Mouse (Mus musculus): ENCODE results near the gene Pear1. TPM values are rescaled to one million over a fixed set of nuclear protein-coding genes. Genes with fewer than 3 reads are reported as not detected.

Gene Pear1
- polyA plus RNA-seq, 1 experiment from 2014 or later: 17.0 TPM

DNA sequence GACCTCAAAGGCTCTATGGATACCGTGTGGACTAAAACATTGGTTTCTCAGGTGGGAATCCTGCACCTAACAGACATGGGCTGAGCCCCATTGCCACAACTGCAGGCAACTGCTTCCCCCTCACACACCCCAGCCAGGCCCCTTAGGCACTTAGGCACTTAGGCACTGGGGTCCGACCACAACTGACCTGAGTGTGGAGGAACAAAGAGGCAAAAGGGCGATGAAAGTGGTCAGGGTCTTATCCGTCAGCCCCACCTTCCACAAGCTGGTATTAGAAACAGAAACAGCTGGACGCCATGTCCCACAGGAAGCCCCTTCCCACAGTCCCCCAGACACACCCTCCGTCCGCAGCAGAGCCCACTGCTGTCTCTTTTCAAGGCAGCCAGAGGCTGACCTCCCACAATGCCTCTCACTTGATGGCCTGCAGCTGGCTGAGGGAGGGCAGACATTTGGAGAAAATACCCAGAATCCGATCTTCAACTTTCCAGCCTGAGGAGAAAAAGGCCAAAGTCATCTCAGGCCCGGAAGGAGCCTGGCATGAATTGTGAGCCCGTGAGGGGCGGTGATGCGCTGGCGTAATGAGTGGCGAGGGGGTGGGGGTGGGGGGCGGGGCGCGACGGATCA, 79.0 kb downstream of the Pear1 start:
- Histone ChIP-seq H3K9me3 (ENCODE audit: control insufficient read depth, low read length) (no peaks in the 10 kb centered on the region), H3K4me2 (ENCODE audit: low read length) (peak overlapping the region; percentile 60), H3K36me3 (ENCODE audit: control insufficient read depth, insufficient read depth, low read length) (peaks cover 10% of the 10 kb centered on the region; the same call in 1 of the 2 replicates), H3K4me1 (ENCODE audit: control insufficient read depth in 2 of 2, insufficient read depth in 2 of 2, low read length in 2 of 2) (peaks cover 10 to 12% of the 10 kb centered on the region in 2 experiments; a peak in 3 of 4 replicates), H3K27ac (replicated peaks in 1 of 2; ENCODE audit: control insufficient read depth in 1 of 2, insufficient read depth in 1 of 2, low read depth in 2 of 2, low read length in 2 of 2) (no peak overlapping the region), H3K27me3 (ENCODE audit: control insufficient read depth, insufficient read depth, low read length) (peaks cover 6% of the 10 kb centered on the region; the same call in 1 of the 2 replicates), H3K4me3 (ENCODE audit: control insufficient read depth in 1 of 2, insufficient read depth in 1 of 2, low read depth in 1 of 2, low read length in 2 of 2) (peak overlapping the region; percentile 14 to 22; a peak in 2 of 4 replicates), H3K9ac (ENCODE audit: low read length) (peak overlapping the region; percentile 34)
- 23% methylated on average over 18 of the region's 18 CpGs for WGBS
- no peak for ATAC-seq (ENCODE audit: insufficient number of reproducible peaks, insufficient read depth, low FRiP score, low read depth)

GRCm38 (mm10) chr3:87743927-87744326, 80.2 kb downstream of the Pear1 start:
- Histone ChIP-seq H3K9me3 (ENCODE audit: control insufficient read depth, low read length) (no peaks in the 10 kb centered on the region), H3K27ac (replicated peaks in 1 of 2; ENCODE audit: control insufficient read depth in 1 of 2, insufficient read depth in 1 of 2, low read depth in 2 of 2, low read length in 2 of 2) (no peak overlapping the region), H3K4me1 (ENCODE audit: control insufficient read depth in 2 of 2, insufficient read depth in 2 of 2, low read length in 2 of 2) (peaks cover 10 to 12% of the 10 kb centered on the region in 2 experiments; a peak in 3 of 4 replicates), H3K36me3 (ENCODE audit: control insufficient read depth, insufficient read depth, low read length) (peaks cover 12% of the 10 kb centered on the region; the same call in 1 of the 2 replicates), H3K4me2 (ENCODE audit: low read length) (no peak overlapping the region), H3K27me3 (ENCODE audit: control insufficient read depth, insufficient read depth, low read length) (peaks cover 6% of the 10 kb centered on the region; the same call in 1 of the 2 replicates), H3K4me3 (ENCODE audit: control insufficient read depth in 1 of 2, insufficient read depth in 1 of 2, low read depth in 1 of 2, low read length in 2 of 2) (no peak overlapping the region), H3K9ac (ENCODE audit: low read length) (no peak overlapping the region)
- no peak for ATAC-seq (ENCODE audit: insufficient number of reproducible peaks, insufficient read depth, low FRiP score, low read depth)
- WGBS: 86% methylated on average over 4 of the region's 4 CpGs

DNA sequence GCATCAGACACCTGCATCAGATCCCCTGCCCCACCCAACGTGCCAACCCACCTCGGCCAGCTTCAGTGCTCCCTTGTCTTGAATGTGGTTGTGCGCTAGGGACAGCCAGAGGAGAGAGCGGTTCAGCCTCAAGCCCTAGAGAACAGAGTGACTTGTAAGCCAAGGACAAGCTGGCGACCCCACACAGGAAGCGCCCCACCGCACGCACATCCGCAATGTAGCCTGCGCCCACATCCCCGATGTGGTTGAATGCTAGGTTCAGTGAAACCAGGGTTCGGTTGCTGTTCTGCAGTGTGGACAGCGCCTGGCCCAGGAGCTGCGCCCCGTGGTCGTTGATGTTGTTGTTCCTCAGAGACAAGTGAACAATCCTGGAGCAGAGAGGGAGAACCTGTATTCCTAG, 81.4 kb downstream of the Pear1 start:
- Histone ChIP-seq H3K9me3 (ENCODE audit: control insufficient read depth, low read length) (no peaks in the 10 kb centered on the region), H3K4me2 (ENCODE audit: low read length) (no peak overlapping the region), H3K4me3 (ENCODE audit: control insufficient read depth in 1 of 2, insufficient read depth in 1 of 2, low read depth in 1 of 2, low read length in 2 of 2) (no peak overlapping the region), H3K27me3 (ENCODE audit: control insufficient read depth, insufficient read depth, low read length) (peaks cover 6% of the 10 kb centered on the region; the same call in 1 of the 2 replicates), H3K27ac (replicated peaks in 1 of 2; ENCODE audit: control insufficient read depth in 1 of 2, insufficient read depth in 1 of 2, low read depth in 2 of 2, low read length in 2 of 2) (no peak overlapping the region), H3K36me3 (ENCODE audit: control insufficient read depth, insufficient read depth, low read length) (peaks cover 20% of the 10 kb centered on the region), H3K9ac (ENCODE audit: low read length) (no peak overlapping the region), H3K4me1 (ENCODE audit: control insufficient read depth in 2 of 2, insufficient read depth in 2 of 2, low read length in 2 of 2) (peaks cover 6 to 9% of the 10 kb centered on the region in 2 experiments; a peak in 3 of 4 replicates)
- ATAC-seq (ENCODE audit: insufficient number of reproducible peaks, insufficient read depth, low FRiP score, low read depth): no peak
- WGBS: 84% methylated on average over 16 of the region's 16 CpGs

- Histone ChIP-seq H3K4me2 (ENCODE audit: low read length) (no peak overlapping the region), H3K27me3 (ENCODE audit: control insufficient read depth, insufficient read depth, low read length) (peaks cover 3% of the 10 kb centered on the region; the same call in 1 of the 2 replicates), H3K9ac (ENCODE audit: low read length) (no peak overlapping the region), H3K4me1 (ENCODE audit: control insufficient read depth in 2 of 2, insufficient read depth in 2 of 2, low read length in 2 of 2) (peaks cover 6 to 9% of the 10 kb centered on the region in 2 experiments; a peak in 3 of 4 replicates), H3K9me3 (ENCODE audit: control insufficient read depth, low read length) (no peaks in the 10 kb centered on the region), H3K27ac (replicated peaks in 1 of 2; ENCODE audit: control insufficient read depth in 1 of 2, insufficient read depth in 1 of 2, low read depth in 2 of 2, low read length in 2 of 2) (no peak overlapping the region), H3K4me3 (ENCODE audit: control insufficient read depth in 1 of 2, insufficient read depth in 1 of 2, low read depth in 1 of 2, low read length in 2 of 2) (no peak overlapping the region), H3K36me3 (ENCODE audit: control insufficient read depth, insufficient read depth, low read length) (peaks cover 27% of the 10 kb centered on the region)
- ATAC-seq (ENCODE audit: insufficient number of reproducible peaks, insufficient read depth, low FRiP score, low read depth): no peak
- WGBS: 73% methylated on average over 3 of the region's 3 CpGs
These were observed 82.1 kb downstream of the Pear1 start for GRCm38 (mm10) chr3:87742013-87742412.

- no peak overlapping the region for H3K27ac ChIP-seq (replicated peaks in 1 of 2; ENCODE audit: control insufficient read depth in 1 of 2, insufficient read depth in 1 of 2, low read depth in 2 of 2, low read length in 2 of 2)
- H3K9ac ChIP-seq (ENCODE audit: low read length): no peak overlapping the region
- H3K27me3 ChIP-seq (ENCODE audit: control insufficient read depth, insufficient read depth, low read length): no peaks in the 10 kb centered on the region
- H3K4me2 ChIP-seq (ENCODE audit: low read length): no peak overlapping the region
- no peak for ATAC-seq (ENCODE audit: insufficient number of reproducible peaks, insufficient read depth, low FRiP score, low read depth)
- no peak overlapping the region for H3K4me3 ChIP-seq (ENCODE audit: control insufficient read depth in 1 of 2, insufficient read depth in 1 of 2, low read depth in 1 of 2, low read length in 2 of 2)
- no peaks in the 10 kb centered on the region for H3K4me1 ChIP-seq (ENCODE audit: control insufficient read depth in 2 of 2, insufficient read depth in 2 of 2, low read length in 2 of 2)
- no peaks in the 10 kb centered on the region for H3K9me3 ChIP-seq (ENCODE audit: control insufficient read depth, low read length)
- WGBS: 79% methylated on average over 5 of the region's 5 CpGs
- H3K36me3 ChIP-seq (ENCODE audit: control insufficient read depth, insufficient read depth, low read length): peaks cover 58% of the 10 kb centered on the region
These were observed 85.2 kb downstream of the Pear1 start for GRCm38 (mm10) chr3:87738906-87739305.

DNA sequence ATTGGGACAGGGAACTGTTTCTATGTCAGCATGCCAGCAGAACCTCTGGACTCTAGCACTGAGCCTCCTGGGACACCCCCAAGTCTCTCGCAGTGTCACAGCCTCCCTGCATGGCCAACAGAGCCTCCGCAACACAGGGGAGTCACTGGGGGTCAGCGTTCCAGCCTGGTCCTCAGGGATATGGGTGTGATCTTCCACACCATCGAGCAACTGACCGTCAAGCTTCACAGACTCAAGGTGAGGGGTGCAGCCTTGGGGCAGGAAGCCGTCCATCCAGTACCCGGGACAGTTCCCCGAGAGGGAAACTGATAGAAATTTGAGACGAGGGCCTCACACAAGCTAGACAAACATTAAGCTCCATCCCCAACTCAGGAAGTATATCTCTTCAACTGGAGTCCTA, 88.8 kb downstream of the Pear1 start:
- no peak for ATAC-seq (ENCODE audit: insufficient number of reproducible peaks, insufficient read depth, low FRiP score, low read depth)
- no peaks in the 10 kb centered on the region for H3K9me3 ChIP-seq (ENCODE audit: control insufficient read depth, low read length)
- H3K4me1 ChIP-seq (ENCODE audit: control insufficient read depth in 2 of 2, insufficient read depth in 2 of 2, low read length in 2 of 2): no peaks in the 10 kb centered on the region
- H3K27me3 ChIP-seq (ENCODE audit: control insufficient read depth, insufficient read depth, low read length): no peaks in the 10 kb centered on the region
- no peak overlapping the region for H3K4me3 ChIP-seq (ENCODE audit: control insufficient read depth in 1 of 2, insufficient read depth in 1 of 2, low read depth in 1 of 2, low read length in 2 of 2)
- H3K4me2 ChIP-seq (ENCODE audit: low read length): no peak overlapping the region
- H3K27ac ChIP-seq (replicated peaks in 1 of 2; ENCODE audit: control insufficient read depth in 1 of 2, insufficient read depth in 1 of 2, low read depth in 2 of 2, low read length in 2 of 2): no peak overlapping the region
- WGBS: 71% methylated on average over 9 of the region's 9 CpGs
- H3K9ac ChIP-seq (ENCODE audit: low read length): no peak overlapping the region
- peaks cover 90% of the 10 kb centered on the region for H3K36me3 ChIP-seq (ENCODE audit: control insufficient read depth, insufficient read depth, low read length)

DNA sequence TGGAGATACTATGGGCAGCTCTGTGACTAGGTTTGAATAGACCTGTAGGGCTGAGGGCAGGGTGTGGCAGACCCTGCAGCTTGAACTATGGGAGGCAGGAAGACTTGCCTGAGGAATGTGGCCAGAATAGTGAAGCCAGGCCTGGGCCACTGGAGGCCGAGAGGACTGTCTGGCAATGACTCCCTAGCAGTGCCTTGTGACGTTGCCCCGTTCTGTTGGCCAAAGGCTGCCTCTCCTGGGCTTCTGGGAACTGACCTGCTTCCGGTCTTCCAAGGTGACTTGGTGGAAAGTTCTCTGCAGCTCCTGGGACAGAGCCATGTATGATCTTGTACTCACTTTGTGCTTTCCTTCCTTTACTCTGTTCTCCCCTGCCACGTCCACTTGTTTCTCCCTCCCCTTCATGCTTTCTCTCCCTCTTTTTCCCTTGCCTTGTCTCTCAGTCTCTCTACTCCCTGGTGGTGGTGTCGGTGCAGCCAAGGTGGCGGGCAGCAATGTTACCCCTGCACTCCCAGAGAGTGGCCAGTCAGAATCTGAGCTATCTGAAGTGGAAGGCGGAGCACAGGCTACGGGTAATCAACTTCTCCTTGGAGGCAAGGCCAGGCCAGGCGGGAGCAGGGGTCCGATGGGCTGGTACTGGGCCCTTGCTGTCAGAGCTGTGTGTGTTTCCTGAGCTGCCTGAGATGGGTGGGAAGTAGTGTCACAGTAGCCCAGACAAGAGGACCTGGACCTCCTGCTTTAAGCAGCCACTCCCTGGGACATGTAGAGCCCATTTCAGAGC, 89.9 kb downstream of the Pear1 start:
- Histone ChIP-seq H3K4me2 (ENCODE audit: low read length) (no peak overlapping the region), H3K36me3 (ENCODE audit: control insufficient read depth, insufficient read depth, low read length) (peaks cover 96% of the 10 kb centered on the region)
- WGBS: 67% methylated on average over 11 of the region's 11 CpGs

More for the DNA sequence above, 89.9 kb downstream of the Pear1 start:
- Histone ChIP-seq H3K27ac (replicated peaks in 1 of 2; ENCODE audit: control insufficient read depth in 1 of 2, insufficient read depth in 1 of 2, low read depth in 2 of 2, low read length in 2 of 2) (no peak overlapping the region), H3K9ac (ENCODE audit: low read length) (no peak overlapping the region), H3K4me1 (ENCODE audit: control insufficient read depth in 2 of 2, insufficient read depth in 2 of 2, low read length in 2 of 2) (no peaks in the 10 kb centered on the region), H3K27me3 (ENCODE audit: control insufficient read depth, insufficient read depth, low read length) (no peaks in the 10 kb centered on the region), H3K9me3 (ENCODE audit: control insufficient read depth, low read length) (no peaks in the 10 kb centered on the region), H3K4me3 (ENCODE audit: control insufficient read depth in 1 of 2, insufficient read depth in 1 of 2, low read depth in 1 of 2, low read length in 2 of 2) (no peak overlapping the region)
- ATAC-seq (ENCODE audit: insufficient number of reproducible peaks, insufficient read depth, low FRiP score, low read depth): no peak

All from heart, embryonic 14.5 days (tissue).